In the genomic region with DNA sequence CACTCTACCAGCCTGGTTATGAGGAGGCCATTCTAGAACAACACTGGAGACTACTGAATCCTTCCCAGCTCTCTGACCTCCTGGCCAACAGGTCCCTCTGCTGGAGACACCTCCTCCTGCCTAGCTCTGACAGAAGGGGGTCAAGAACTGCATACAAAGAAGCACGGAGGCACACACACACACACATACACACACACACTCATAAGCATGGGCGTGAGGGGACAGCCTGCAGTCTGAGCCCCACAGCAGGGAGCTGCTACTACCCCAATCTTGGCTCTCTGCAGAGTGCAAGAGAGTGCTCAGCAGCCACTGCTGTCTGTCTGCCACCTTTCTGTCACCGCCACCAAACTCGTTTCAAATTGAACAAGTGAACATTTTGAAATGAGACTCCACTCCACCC, we compare ENCODE assay signal across 8 mouse cellular contexts.
DNase-seq lines count a peak whose midpoint lies in the region; ATAC-seq and TF ChIP-seq lines count a peak whose summit lies in the region.

No protein-coding gene starts in this region.

- no peak for TF ChIP-seq CTCF in heart, adult 2 months (IDR thresholded peaks at IDR 0.05)
- TF ChIP-seq CTCF in midbrain, postnatal 0 days (IDR thresholded peaks at IDR 0.05): peak; percentile 49

- no peak for ATAC-seq in heart, embryonic 11.5 days (replicated peaks; ENCODE audit: insufficient number of reproducible peaks, low FRiP score, low TSS enrichment)
- no peak; the same call in 1 of the 2 replicates for ATAC-seq in embryonic facial prominence, embryonic 14.5 days (ENCODE audit: low read depth)
- ATAC-seq in hindbrain, embryonic 13.5 days (ENCODE audit: low FRiP score): no peak
- no peak for ATAC-seq in midbrain, postnatal 0 days (ENCODE audit: low FRiP score)

- no peak overlapping the region for H3K4me2 ChIP-seq in heart, embryonic 11.5 days
- H3K4me2 ChIP-seq in embryonic facial prominence, embryonic 14.5 days (ENCODE audit: low read depth, low read length): no peak overlapping the region; the same call in 1 of the 2 replicates
- peak overlapping the region; percentile 35 for H3K4me2 ChIP-seq in hindbrain, embryonic 13.5 days
- H3K4me2 ChIP-seq in midbrain, postnatal 0 days (ENCODE audit: low read depth, low read length, poor library complexity, severe bottlenecking): peak overlapping the region; percentile 6; the same call in 1 of the 2 replicates

- H3K4me1 ChIP-seq in heart, adult 2 months (ENCODE audit: control insufficient read depth, insufficient read depth, low read length): no peaks in the 10 kb centered on the region
- H3K4me1 ChIP-seq in heart, embryonic 11.5 days (ENCODE audit: control insufficient read depth, insufficient read depth, low read length): no peaks in the 10 kb centered on the region
- H3K4me1 ChIP-seq in embryonic facial prominence, embryonic 14.5 days (ENCODE audit: control insufficient read depth, insufficient read depth, low read length): peaks cover 12% of the 10 kb centered on the region
- H3K4me1 ChIP-seq in hindbrain, embryonic 13.5 days (replicated peaks): peaks cover 28% of the 10 kb centered on the region
- 0 out of 2 replicates have a peak, but pooled peaks cover 2% of the 10 kb centered on the region for H3K4me1 ChIP-seq in midbrain, postnatal 0 days (ENCODE audit: insufficient read depth, low read length)

- no peak overlapping the region for H3K27ac ChIP-seq in heart, adult 2 months
- H3K27ac ChIP-seq in heart, embryonic 11.5 days (ENCODE audit: low read depth, low read length): no peak overlapping the region
- no peak overlapping the region for H3K27ac ChIP-seq in embryonic facial prominence, embryonic 14.5 days (replicated peaks; ENCODE audit: low read depth, low read length)
- H3K27ac ChIP-seq in hindbrain, embryonic 13.5 days: peak overlapping the region; percentile 77
- no peak overlapping the region for H3K27ac ChIP-seq in midbrain, postnatal 0 days (ENCODE audit: low read depth, low read length)

- H3K27me3 ChIP-seq in heart, adult 2 months (ENCODE audit: control insufficient read depth, insufficient read depth, low read length): 0 out of 2 replicates have a peak, but pooled peaks cover 2% of the 10 kb centered on the region
- H3K27me3 ChIP-seq in heart, embryonic 11.5 days (ENCODE audit: control insufficient read depth, insufficient read depth, low read length): peaks cover 19% of the 10 kb centered on the region
- peaks cover 3% of the 10 kb centered on the region for H3K27me3 ChIP-seq in embryonic facial prominence, embryonic 14.5 days (replicated peaks; ENCODE audit: control insufficient read depth, insufficient read depth, low read length)
- 0 out of 2 replicates have a peak, but pooled peaks cover 21% of the 10 kb centered on the region for H3K27me3 ChIP-seq in hindbrain, embryonic 13.5 days
- no peaks in the 10 kb centered on the region; the same call in 1 of the 2 replicates for H3K27me3 ChIP-seq in midbrain, postnatal 0 days (ENCODE audit: insufficient read depth, low read length)

- no peak overlapping the region for H3K9ac ChIP-seq in heart, adult 2 months (ENCODE audit: low read depth, low read length)
- H3K9ac ChIP-seq in heart, embryonic 11.5 days (ENCODE audit: low read depth, low read length): no peak overlapping the region
- H3K9ac ChIP-seq in embryonic facial prominence, embryonic 14.5 days (ENCODE audit: low read depth, low read length): no peak overlapping the region
- no peak overlapping the region for H3K9ac ChIP-seq in hindbrain, embryonic 13.5 days
- no peak overlapping the region for H3K9ac ChIP-seq in midbrain, postnatal 0 days (replicated peaks; ENCODE audit: low read length, poor library complexity, severe bottlenecking)

- 24% methylated on average over 4 of the region's 4 CpGs for WGBS in heart, adult 2 months
- WGBS in heart, embryonic 11.5 days (ENCODE audit: insufficient replicate concordance): 22% methylated on average over 4 of the region's 4 CpGs
- WGBS in embryonic facial prominence, embryonic 14.5 days: 12% methylated on average over 4 of the region's 4 CpGs
- WGBS in hindbrain, embryonic 13.5 days: 16% methylated on average over 4 of the region's 4 CpGs
- 18% methylated on average over 4 of the region's 4 CpGs for WGBS in midbrain, postnatal 0 days

- TF ChIP-seq POLR2A in heart, adult 2 months (IDR thresholded peaks at IDR 0.05; ENCODE audit: insufficient read depth, low read depth, low read length): no peak

- peak; percentile 30 to 35 for DNase-seq in heart, adult 2 months
- DNase-seq in embryonic facial prominence, embryonic 14.5 days (ENCODE audit: low spot score): peak; percentile 21
- peak; percentile 47 for DNase-seq in midbrain, postnatal 0 days (ENCODE audit: low spot score)
- DNase-seq in adrenal gland, postnatal 14 days: no peak
- no peak for DNase-seq in kidney, postnatal 14 days
- DNase-seq in right cerebral cortex, postnatal 25 days: no peak

- intact Hi-C loops in heart, adult 2 months (cut with DNase I): no loop called here

- TF ChIP-seq EP300 in heart, adult 2 months (IDR thresholded peaks at IDR 0.05; ENCODE audit: insufficient read depth, low read depth, low read length): no peak

- H3K79me2 ChIP-seq in heart, adult 2 months (replicated peaks; ENCODE audit: control insufficient read depth, insufficient read depth, low read length): no peaks in the 10 kb centered on the region

- no peak overlapping the region for H3K4me3 ChIP-seq in heart, adult 2 months
- no peak overlapping the region for H3K4me3 ChIP-seq in heart, embryonic 11.5 days (ENCODE audit: low read depth, low read length)
- H3K4me3 ChIP-seq in embryonic facial prominence, embryonic 14.5 days (ENCODE audit: low read depth, low read length): no peak overlapping the region
- H3K4me3 ChIP-seq in hindbrain, embryonic 13.5 days: no peak overlapping the region
- no peak overlapping the region for H3K4me3 ChIP-seq in midbrain, postnatal 0 days (ENCODE audit: low read depth, low read length)

- H3K9me3 ChIP-seq in heart, embryonic 11.5 days (replicated peaks; ENCODE audit: control insufficient read depth, low read length): 0 out of 2 replicates have a peak, but pooled peaks cover 2% of the 10 kb centered on the region
- no peaks in the 10 kb centered on the region for H3K9me3 ChIP-seq in embryonic facial prominence, embryonic 14.5 days (ENCODE audit: control insufficient read depth, low read length)
- H3K9me3 ChIP-seq in hindbrain, embryonic 13.5 days: no peaks in the 10 kb centered on the region
- no peaks in the 10 kb centered on the region for H3K9me3 ChIP-seq in midbrain, postnatal 0 days (ENCODE audit: low read length)

- no peaks in the 10 kb centered on the region for H3K36me3 ChIP-seq in heart, adult 2 months (ENCODE audit: control insufficient read depth, insufficient read depth, low read length)
- H3K36me3 ChIP-seq in heart, embryonic 11.5 days (ENCODE audit: control insufficient read depth, insufficient read depth, low read length): no peaks in the 10 kb centered on the region
- no peaks in the 10 kb centered on the region for H3K36me3 ChIP-seq in embryonic facial prominence, embryonic 14.5 days (ENCODE audit: control insufficient read depth, insufficient read depth, low read length)
- H3K36me3 ChIP-seq in hindbrain, embryonic 13.5 days: no peaks in the 10 kb centered on the region
- H3K36me3 ChIP-seq in midbrain, postnatal 0 days (ENCODE audit: insufficient read depth, low read length): no peaks in the 10 kb centered on the region

Comparison
In these comparisons a context has a peak if more than half of its experiments do, and no peak if none do; other contexts are left out.
1. DNase-seq: peak in heart, adult 2 months (2 of 2), embryonic facial prominence, embryonic 14.5 days (single experiment) and midbrain, postnatal 0 days (single experiment); none in adrenal gland, postnatal 14 days (single experiment), kidney, postnatal 14 days (single experiment) and right cerebral cortex, postnatal 25 days (single experiment).
2. H3K4me2 ChIP-seq: peak in hindbrain, embryonic 13.5 days (single experiment) and midbrain, postnatal 0 days (single experiment); none in heart, embryonic 11.5 days (single experiment) and embryonic facial prominence, embryonic 14.5 days (single experiment).